Mouse (Mus musculus) urinary bladder, adult 18-20 months (tissue): ENCODE results near the gene Top2a.

Source experiments
- DNase-seq, 2 experiments: peaks; one replicate each; pipeline ENCODE4 v3.0.0; 2022; ENCODE audit warnings: low spot score in 2 of 2, mixed read lengths in 2 of 2

Gene Top2a

GRCm38 (mm10) chr11:99023500-99024467 is at the start of gene Top2a:
Top2a (minus strand) TSS chr11:99024189.
- peak; percentile 88 to 89 for DNase-seq

- no peak for DNase-seq
Observed at GRCm38 (mm10) chr11:99073781-99074180, 49.8 kb upstream of the Top2a start.

GRCm38 (mm10) chr11:99071866-99072265 is 47.9 kb upstream of the Top2a start:
- DNase-seq = no peak

- no peak for DNase-seq
Observed at GRCm38 (mm10) chr11:99068455-99068854, 44.5 kb upstream of the Top2a start.

GRCm38 (mm10) chr11:99067591-99067990 is 43.6 kb upstream of the Top2a start:
- no peak for DNase-seq

- DNase-seq = peak in 1 of 2 experiments; percentile 77
Observed at GRCm38 (mm10) chr11:99065979-99066378, 42.0 kb upstream of the Top2a start.

GRCm38 (mm10) chr11:99065353-99065752 is 41.4 kb upstream of the Top2a start:
- no peak for DNase-seq

GRCm38 (mm10) chr11:99063406-99064131 is 39.6 kb upstream of the Top2a start:
- no peak for DNase-seq

- DNase-seq = no peak
Observed at GRCm38 (mm10) chr11:99062661-99063060, 38.7 kb upstream of the Top2a start.

GRCm38 (mm10) chr11:99060435-99060834 is 36.4 kb upstream of the Top2a start:
- DNase-seq = no peak

- no peak for DNase-seq
Observed at GRCm38 (mm10) chr11:99055571-99056452, 31.8 kb upstream of the Top2a start.

- no peak for DNase-seq
Observed at GRCm38 (mm10) chr11:99055143-99055542, 31.2 kb upstream of the Top2a start.

GRCm38 (mm10) chr11:99047643-99048042 is 23.7 kb upstream of the Top2a start:
- DNase-seq = no peak

GRCm38 (mm10) chr11:99047120-99047519 is 23.1 kb upstream of the Top2a start:
- DNase-seq = peak in 1 of 2 experiments; percentile 66

GRCm38 (mm10) chr11:99045159-99045889 is 21.3 kb upstream of the Top2a start:
- DNase-seq = no peak

GRCm38 (mm10) chr11:99044306-99044705 is 20.3 kb upstream of the Top2a start:
- no peak for DNase-seq

- DNase-seq = no peak
Observed at GRCm38 (mm10) chr11:99043632-99044031, 19.6 kb upstream of the Top2a start.

- DNase-seq = no peak
Observed at GRCm38 (mm10) chr11:99042834-99043431, 18.9 kb upstream of the Top2a start.

GRCm38 (mm10) chr11:99041841-99042780 is 18.1 kb upstream of the Top2a start:
- no peak for DNase-seq
